Mouse (Mus musculus) ES-Bruce4 (cell line): Measurements from ENCODE around the gene Rassf1.

Source experiments
- CTCF ChIP-seq: IDR thresholded peaks from one replicate; pipeline ENCODE4 v1.8.1; 2011; ENCODE audit warnings: low read depth, low read length
- EP300 ChIP-seq: IDR thresholded peaks from 2 replicates; pipeline ENCODE4 v1.6.1; 2011; ENCODE audit warnings: low read depth, low read length; ENCODE audit not compliant: insufficient read depth

GRCm38 (mm10) chr9:107607036-107607435, 55.7 kb downstream of the Rassf1 start:
- TF ChIP-seq CTCF (no peak), EP300 (no peak)
